Mouse (Mus musculus) heart, adult 18-20 months (tissue): ENCODE results near the gene Ehmt2. TPM values are rescaled to one million over a fixed set of nuclear protein-coding genes. Genes with fewer than 3 reads are reported as not detected.
"Not testable (repeated sequence)": the region's sequence is repeated elsewhere in the genome, so short reads cannot be mapped to it uniquely, and the experiment has no call there.

ENCODE experiments used
- DNase-seq, 2 experiments: peaks; one replicate each; pipeline ENCODE4 v3.0.0; 2021 to 2022; ENCODE audit warnings: mixed read lengths in 1 of 2
- total RNA-seq, 2 experiments: library from RNA; stranded (reverse); gene quantifications; 2 replicates each; pipeline ENCODE4 v1.2.3; 2021

Ehmt2 gene
- total RNA-seq, 2 experiments from 2014 or later: 38.1 to 42.7 TPM

GRCm38 (mm10) chr17:34891377-34891776 is 6.9 kb upstream of the Ehmt2 start:
- DNase-seq: no peak

- DNase-seq: no peak
These were observed 5.0 kb upstream of the Ehmt2 start for GRCm38 (mm10) chr17:34893072-34893824.

GRCm38 (mm10) chr17:34894074-34894597 is 4.1 kb upstream of the Ehmt2 start:
- DNase-seq: peak; percentile 94 to 96

GRCm38 (mm10) chr17:34894801-34895530 is 3.3 kb upstream of the Ehmt2 start:
- peak; percentile 60 to 71 for DNase-seq

GRCm38 (mm10) chr17:34895724-34896123 is 2.5 kb upstream of the Ehmt2 start:
- no peak for DNase-seq

GRCm38 (mm10) chr17:34896366-34896765 is 1.9 kb upstream of the Ehmt2 start:
- DNase-seq: no peak

GRCm38 (mm10) chr17:34897373-34898159 is 703 bp upstream of the Ehmt2 start:
- DNase-seq: peak; percentile 35 to 45

GRCm38 (mm10) chr17:34898706-34899052 is 410 bp downstream of the Ehmt2 start:
- no peak for DNase-seq

- DNase-seq: peak; percentile 44 to 69
These were observed 1.0 kb downstream of the Ehmt2 start for GRCm38 (mm10) chr17:34899053-34899889.

- DNase-seq: peak in 1 of 2 experiments; percentile 68
These were observed 1.6 kb downstream of the Ehmt2 start for GRCm38 (mm10) chr17:34899890-34900243.

- not testable (repeated sequence) for DNase-seq
These were observed 2.6 kb downstream of the Ehmt2 start for GRCm38 (mm10) chr17:34900826-34901225.

- DNase-seq: not testable (repeated sequence)
These were observed 3.7 kb downstream of the Ehmt2 start for GRCm38 (mm10) chr17:34901948-34902347.

- no peak for DNase-seq
These were observed 4.6 kb downstream of the Ehmt2 start for GRCm38 (mm10) chr17:34902895-34903294.

GRCm38 (mm10) chr17:34910982-34911381 is 12.7 kb downstream of the Ehmt2 start:
- no peak for DNase-seq

- DNase-seq: peak; percentile 68 to 85
These were observed 13.7 kb downstream of the Ehmt2 start for GRCm38 (mm10) chr17:34911945-34912351.

GRCm38 (mm10) chr17:34913930-34914665 is 15.8 kb downstream of the Ehmt2 start, which contains the start of gene Slc44a4:
Gene Slc44a4, plus strand, starts transcription at chr17:34914466.
- DNase-seq: no peak

- DNase-seq: no peak
These were observed 17.2 kb downstream of the Ehmt2 start for GRCm38 (mm10) chr17:34915410-34915831.

GRCm38 (mm10) chr17:34916316-34916715 is 18.0 kb downstream of the Ehmt2 start:
- DNase-seq: no peak

GRCm38 (mm10) chr17:34917188-34917587 is 18.9 kb downstream of the Ehmt2 start:
- no peak for DNase-seq

GRCm38 (mm10) chr17:34922939-34923338 is 24.7 kb downstream of the Ehmt2 start:
- no peak for DNase-seq

- no peak for DNase-seq
These were observed 26.0 kb downstream of the Ehmt2 start for GRCm38 (mm10) chr17:34924258-34924657.
